Mouse (Mus musculus) CD8-positive naive resting alpha-beta T cell, adult 2 months (primary cell): ENCODE measurements around the gene Chd3.

Experiments
- DNase-seq, 2 experiments: peaks; one replicate each; pipeline ENCODE4 v3.0.0; 2022; ENCODE audit warnings: low read depth in 2 of 2, low spot score in 2 of 2

The Chd3 gene

GRCm38 (mm10) chr11:69366855-69367615, 2.2 kb downstream of the Chd3 start:
- DNase-seq: peak; percentile 28 to 55

DNA sequence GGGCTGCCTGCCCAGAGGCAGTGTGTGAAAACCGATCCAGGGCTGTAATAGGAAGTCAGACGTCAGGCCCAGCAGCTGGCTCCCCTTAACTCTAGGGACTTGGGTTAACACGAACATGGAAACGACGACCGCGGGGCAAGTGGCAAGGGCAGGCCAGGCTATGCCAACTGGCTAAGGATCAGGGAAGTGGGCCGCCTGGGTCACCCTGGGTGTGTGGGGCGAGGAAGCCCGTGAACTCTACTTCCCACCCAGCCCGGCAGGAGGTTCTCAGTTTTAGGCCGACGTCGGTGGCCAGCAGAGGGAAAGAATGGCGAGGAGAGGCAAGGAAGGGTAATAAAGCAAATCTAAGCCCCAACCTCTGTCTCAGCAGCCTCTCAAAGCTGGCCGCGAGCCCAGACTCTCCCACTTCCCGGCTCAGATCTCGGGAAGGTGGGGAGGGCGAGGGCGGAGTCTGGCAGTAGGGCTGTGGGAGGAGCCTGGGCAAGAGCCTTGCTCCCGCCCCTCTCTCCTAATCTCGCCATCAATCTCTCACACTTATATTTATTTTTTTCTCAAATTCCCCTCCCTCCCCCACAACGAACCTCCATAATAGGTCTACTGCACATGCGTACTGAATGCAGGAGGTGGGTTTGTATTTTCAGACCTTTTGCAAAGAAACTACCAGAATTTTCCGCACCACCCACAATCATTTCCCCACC, 2.9 kb downstream of the Chd3 start:
- peak; percentile 83 to 86 for DNase-seq

- DNase-seq: no peak
These were observed 3.5 kb downstream of the Chd3 start for GRCm38 (mm10) chr11:69365722-69366121.

DNA sequence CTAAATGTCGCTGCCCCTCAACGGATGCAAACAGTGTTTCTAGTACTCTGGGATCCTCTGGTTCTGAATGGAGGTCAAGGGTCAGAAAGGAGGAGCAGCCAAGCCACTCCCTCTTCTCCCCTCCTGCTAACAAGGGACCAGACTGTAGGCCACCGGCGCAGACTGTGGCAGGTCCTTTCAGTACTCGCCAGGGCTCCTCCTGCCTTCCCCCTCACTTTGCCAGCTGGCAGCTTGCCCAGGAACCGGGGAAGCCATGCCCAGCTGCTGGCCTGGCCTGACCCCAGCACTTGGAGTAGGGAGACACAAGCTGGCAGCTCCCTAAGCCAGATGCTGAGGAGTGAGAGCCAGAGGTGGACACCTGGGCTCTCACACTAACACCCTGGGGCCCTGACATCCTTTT, 4.3 kb downstream of the Chd3 start:
- no peak for DNase-seq

GRCm38 (mm10) chr11:69364376-69364775, 4.8 kb downstream of the Chd3 start:
- no peak for DNase-seq

GRCm38 (mm10) chr11:69362479-69362878, 6.7 kb downstream of the Chd3 start:
- no peak for DNase-seq

DNA sequence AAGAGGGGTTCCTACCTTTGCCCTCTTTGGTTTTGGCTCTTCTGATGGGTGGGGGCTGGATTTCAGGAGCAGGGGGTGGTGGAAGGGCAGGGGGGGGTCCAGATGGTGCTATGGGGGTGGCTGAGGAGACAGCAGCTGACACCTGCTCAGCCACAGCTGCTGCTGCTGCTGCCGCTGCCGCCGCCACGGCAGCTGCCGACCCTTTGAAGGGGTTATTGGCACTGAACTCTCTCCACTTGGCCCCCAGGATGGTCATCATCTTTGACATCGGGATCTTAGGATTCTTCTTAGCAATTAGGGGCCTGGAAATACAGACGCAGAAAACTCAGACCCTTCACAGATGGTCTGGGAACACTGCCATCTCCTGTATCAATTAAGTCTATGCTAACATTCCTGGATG, 7.2 kb downstream of the Chd3 start:
- DNase-seq: no peak

DNA sequence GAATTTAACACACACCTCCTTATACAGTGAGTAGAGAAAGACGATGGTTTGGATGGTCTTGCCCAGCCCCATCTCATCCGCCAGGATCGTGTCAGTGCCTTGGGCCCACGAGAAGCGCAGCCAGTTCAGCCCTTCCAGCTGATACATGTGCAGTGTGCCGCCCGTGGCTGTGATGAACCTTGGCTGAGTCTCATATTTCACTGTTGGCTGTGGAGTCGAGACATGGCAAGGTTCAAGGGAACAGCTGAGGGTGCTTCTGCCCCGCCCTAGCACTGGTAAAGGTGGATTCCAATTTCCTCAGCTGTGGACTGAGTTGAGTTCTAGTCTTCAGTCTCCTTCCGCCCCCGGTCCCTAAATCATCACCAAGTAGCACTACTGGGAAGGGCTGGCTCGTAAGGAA, 11.5 kb downstream of the Chd3 start:
- DNase-seq: no peak

GRCm38 (mm10) chr11:69356544-69356943, 12.7 kb downstream of the Chd3 start:
- no peak for DNase-seq

GRCm38 (mm10) chr11:69346441-69346840, 22.8 kb downstream of the Chd3 start:
- DNase-seq: no peak

GRCm38 (mm10) chr11:69340161-69341131, 28.8 kb downstream of the Chd3 start, which contains the start of gene Rnf227:
Rnf227 (plus strand) TSS chr11:69340461.
- DNase-seq: peak; percentile 51 to 53

GRCm38 (mm10) chr11:69334796-69335195, 34.4 kb downstream of the Chd3 start:
- DNase-seq: no peak

DNA sequence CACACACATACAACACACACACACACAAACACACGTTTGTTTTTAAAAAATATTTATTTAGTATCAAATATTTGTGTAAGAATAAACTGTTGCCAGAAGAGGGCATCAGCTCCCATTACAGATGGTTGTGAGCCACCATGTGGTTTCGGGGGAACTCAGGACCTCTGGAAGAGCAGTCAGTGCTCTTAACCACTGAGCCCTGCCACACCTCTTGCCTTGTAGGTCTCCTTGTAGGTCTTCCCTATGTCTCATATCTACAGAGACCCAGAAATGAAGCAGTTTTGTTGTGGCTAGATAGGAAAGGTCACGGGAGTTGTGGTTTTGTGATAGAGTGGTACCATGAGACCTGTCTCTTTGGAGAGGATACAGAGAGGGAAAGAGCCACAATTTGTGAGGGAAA, 35.3 kb downstream of the Chd3 start:
- DNase-seq: no peak

DNA sequence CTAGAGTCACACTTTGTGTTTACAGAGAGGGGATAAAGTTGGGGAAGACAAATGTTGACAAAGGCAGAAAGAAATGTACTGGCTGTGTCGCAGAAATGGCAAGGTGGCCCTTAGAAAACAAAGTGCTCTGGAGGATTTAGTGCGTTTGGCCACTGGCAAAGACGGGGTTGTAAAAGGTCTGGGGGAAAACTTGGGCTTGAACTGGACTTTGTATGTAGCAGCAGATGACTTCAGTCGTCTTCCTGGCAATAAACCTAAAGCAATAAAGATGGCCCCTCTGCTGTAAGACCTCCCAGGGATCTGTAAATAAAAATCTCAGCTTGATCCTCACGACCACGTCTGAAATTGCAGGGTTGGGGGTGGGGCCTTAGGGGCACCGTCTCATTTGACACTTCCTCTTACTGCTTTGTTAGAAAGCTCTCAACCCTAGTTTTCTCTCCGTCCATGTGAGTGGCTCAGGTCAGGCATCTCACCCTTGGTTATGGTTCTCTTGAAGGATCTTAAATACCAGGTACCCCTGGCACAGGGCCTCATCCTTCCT, 36.4 kb downstream of the Chd3 start:
- DNase-seq: no peak

DNA sequence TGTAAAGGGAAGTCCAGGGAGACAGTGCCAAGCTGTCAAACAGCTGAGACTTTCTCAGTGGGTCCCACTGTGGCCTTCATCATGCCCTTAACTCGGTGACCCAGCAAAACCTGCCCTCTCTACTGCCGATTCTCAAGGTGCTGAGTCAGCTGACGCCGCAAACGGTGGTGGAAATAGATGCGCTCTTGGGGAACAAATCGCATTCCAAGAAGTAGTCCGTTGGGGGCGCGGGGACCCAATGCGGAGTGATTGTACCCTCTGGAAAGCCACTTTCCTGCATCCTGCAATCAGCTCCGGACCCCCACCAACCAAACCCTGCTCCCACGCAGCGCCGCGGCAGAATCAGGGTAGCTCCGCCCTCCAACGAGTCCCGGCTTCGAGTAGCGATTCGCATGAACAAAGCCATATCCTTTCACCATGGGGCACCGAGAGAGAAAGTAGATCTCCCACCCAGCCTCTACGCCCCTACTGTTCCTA, 37.2 kb downstream of the Chd3 start:
- DNase-seq: peak; percentile 48 to 66

DNA sequence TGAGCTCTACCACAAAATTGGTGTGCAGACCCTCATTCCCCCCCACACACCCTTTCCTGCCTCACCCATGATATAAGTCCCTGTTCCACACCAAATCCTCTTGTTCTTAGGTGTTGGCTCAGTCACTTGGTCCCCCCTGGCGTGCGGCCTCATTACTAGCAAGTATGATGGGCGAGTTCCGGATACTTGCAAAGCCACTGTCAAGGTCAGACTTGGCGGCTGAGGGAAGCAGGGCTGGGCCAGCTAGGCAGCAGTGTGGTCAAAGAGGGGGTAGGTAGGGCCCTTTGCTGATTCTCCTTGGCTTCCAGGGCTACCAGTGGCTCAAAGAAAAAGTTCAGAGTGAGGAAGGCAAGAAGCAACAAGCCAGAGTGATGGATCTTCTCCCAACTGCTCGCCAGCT, 38.1 kb downstream of the Chd3 start:
- no peak for DNase-seq

- DNase-seq: no peak
These were observed 40.7 kb downstream of the Chd3 start for GRCm38 (mm10) chr11:69328517-69328916.

- no peak for DNase-seq
These were observed 41.6 kb downstream of the Chd3 start for GRCm38 (mm10) chr11:69327648-69328047.

DNA sequence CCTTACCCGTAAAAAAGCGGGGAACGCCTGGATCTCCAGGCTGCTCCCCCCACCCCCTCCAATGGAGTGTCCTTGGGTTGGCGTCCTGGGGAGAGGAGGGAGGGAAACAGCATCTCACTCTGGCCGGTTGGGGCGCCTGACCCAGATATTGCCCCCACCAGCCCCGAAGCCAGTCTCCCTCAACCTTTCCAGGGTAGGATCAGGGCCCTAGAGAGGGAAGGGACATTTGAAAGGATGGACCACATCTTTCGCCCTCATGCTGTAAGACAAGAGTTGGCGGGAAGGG, 42.1 kb downstream of the Chd3 start:
- DNase-seq: no peak

- DNase-seq: no peak
These were observed 42.6 kb downstream of the Chd3 start for GRCm38 (mm10) chr11:69326408-69327156.
